Mouse (Mus musculus) limb, embryonic 15.5 days (tissue): ENCODE results near the gene Washc1. TPM values are rescaled to one million over a fixed set of nuclear protein-coding genes. Genes with fewer than 3 reads are reported as not detected.
"Not testable (repeated sequence)": the region's sequence is repeated elsewhere in the genome, so short reads cannot be mapped to it uniquely, and the experiment has no call there.

Source experiments
- ATAC-seq: fragments of 200-750 bp; cut with Nextera tagmentation; 2 replicates; pipeline ENCODE4 v1.8.0; 2017; ENCODE audit warnings: low read depth, moderate TSS enrichment; ENCODE audit not compliant: insufficient number of reproducible peaks, low FRiP score, low TSS enrichment
- H3K27ac ChIP-seq: fragments of 300-500 bp; sonication (generic); 2 replicates; pipeline ENCODE4 v1.5.1; 2015; ENCODE audit warnings: moderate library complexity, mild to moderate bottlenecking, inconsistent platforms
- H3K27me3 ChIP-seq: fragments of 300-500 bp; sonication (generic); 2 replicates; pipeline ENCODE4 v1.6.1; 2015; ENCODE audit warnings: inconsistent platforms
- H3K36me3 ChIP-seq: fragments of 300-500 bp; sonication (generic); 2 replicates; pipeline ENCODE4 v1.6.1; 2015; ENCODE audit warnings: inconsistent platforms
- H3K4me1 ChIP-seq: fragments of 300-500 bp; sonication (generic); 2 replicates; pipeline ENCODE4 v1.6.1; 2015; ENCODE audit warnings: inconsistent platforms
- H3K4me2 ChIP-seq: fragments of 300-500 bp; sonication (generic); 2 replicates; pipeline ENCODE4 v1.6.1; 2015; ENCODE audit warnings: mild to moderate bottlenecking, inconsistent platforms
- H3K4me3 ChIP-seq: fragments of 300-500 bp; sonication (generic); 2 replicates; pipeline ENCODE4 v1.5.1; 2015; ENCODE audit warnings: mild to moderate bottlenecking, inconsistent platforms
- H3K9ac ChIP-seq: fragments of 300-500 bp; sonication (generic); 2 replicates; pipeline ENCODE4 v1.6.1; 2015; ENCODE audit warnings: inconsistent platforms
- H3K9me3 ChIP-seq: fragments of 300-500 bp; sonication (generic); 2 replicates; pipeline ENCODE4 v1.6.1; 2016; ENCODE audit warnings: inconsistent platforms
- WGBS: fragments of 180-500 bp; shearing (Covaris S2); methylation state at CpG from one replicate; pipeline ENCODE4 v1.1.7; 2015; 5-methylcytosine and 5-hydroxymethylcytosine counted together
- polyA plus RNA-seq: library from polyadenylated mRNA; unstranded; fragments of >200 nt; fragmentation: Nextera tagmentation; extraction: Ambion mirVana; gene quantifications from 2 replicates; pipeline ENCODE4 v1.2.1, GENCODE M21; 2015

Gene Washc1
- polyA plus RNA-seq, 1 experiment from 2014 or later: 40.7 TPM

- Histone ChIP-seq H3K4me3 (no peak overlapping the region), H3K27me3 (no peaks in the 10 kb centered on the region), H3K9me3 (no peaks in the 10 kb centered on the region), H3K9ac (no peak overlapping the region), H3K4me2 (no peak overlapping the region), H3K4me1 (peaks cover 8% of the 10 kb centered on the region; the same call in 1 of the 2 replicates), H3K36me3 (peaks cover 43% of the 10 kb centered on the region), H3K27ac (no peak overlapping the region)
- no peak for ATAC-seq
- 84% methylated on average over 1 of the region's 1 CpGs for WGBS
Measured at GRCm38 (mm10) chr17:66120701-66121100, 9.4 kb downstream of the Washc1 start.

GRCm38 (mm10) chr17:66123066-66123815 lies 11.9 kb downstream of the Washc1 start, which contains the start of gene Ddx11:
Gene Ddx11 (plus strand): TSS chr17:66123520.
- H3K27me3 ChIP-seq: no peaks in the 10 kb centered on the region
- H3K4me2 ChIP-seq: peak within 1 kb of the TSS; percentile 59
- H3K4me1 ChIP-seq: peaks cover 8% of the 10 kb centered on the region; the same call in 1 of the 2 replicates
- peak within 1 kb of the TSS; percentile 88 for H3K27ac ChIP-seq
- peak within 1 kb of the TSS; percentile 41 for H3K9ac ChIP-seq
- peaks cover 32% of the 10 kb centered on the region for H3K36me3 ChIP-seq
- 6% methylated on average over 45 of the region's 45 CpGs for WGBS
- peak; percentile 78 for ATAC-seq
- peak within 1 kb of the TSS; percentile 67 for H3K4me3 ChIP-seq
- no peaks in the 10 kb centered on the region for H3K9me3 ChIP-seq

DNA sequence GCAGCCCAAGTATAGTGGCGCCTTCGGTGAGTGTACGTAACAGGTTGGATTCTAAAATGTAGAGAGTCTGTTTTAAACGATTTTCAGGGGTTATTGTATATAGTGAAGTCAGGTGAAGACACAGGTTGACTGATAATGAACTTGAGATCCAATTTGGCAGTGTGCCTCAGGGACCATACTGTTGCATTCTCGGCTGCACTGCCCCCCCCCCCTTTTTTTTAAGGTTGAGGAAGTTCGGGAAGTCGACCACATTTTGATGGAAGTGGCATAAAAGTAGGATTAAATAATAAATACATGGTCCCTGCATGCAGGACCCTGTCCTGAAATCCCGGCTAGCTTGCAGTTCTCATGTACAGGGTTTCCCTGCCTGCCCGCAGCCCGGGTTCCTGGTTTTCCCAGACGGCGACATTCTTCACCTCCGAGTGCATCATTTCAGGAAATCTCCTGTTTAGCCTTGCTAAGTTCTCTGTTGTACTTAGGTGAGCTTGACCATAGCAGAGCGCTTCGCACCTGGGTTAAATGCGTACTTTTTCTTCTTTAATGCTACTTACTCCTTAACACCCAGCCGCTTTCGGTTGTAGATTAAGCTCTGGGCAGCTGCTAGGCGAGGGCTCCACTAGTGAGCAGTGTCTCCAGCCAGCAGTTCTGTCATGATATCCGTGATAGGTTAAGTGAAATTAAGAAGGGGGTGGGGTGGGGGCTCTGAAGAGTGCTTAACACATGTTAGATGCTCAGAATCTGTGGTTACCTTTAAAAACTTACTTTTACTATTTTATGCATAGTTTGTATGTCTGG lies 12.7 kb downstream of the Washc1 start:
- ATAC-seq: no peak
- 2% methylated on average over 20 of the region's 20 CpGs for WGBS
- peak overlapping the region; percentile 59 for H3K4me2 ChIP-seq
- no peaks in the 10 kb centered on the region for H3K27me3 ChIP-seq
- no peaks in the 10 kb centered on the region for H3K9me3 ChIP-seq
- peaks cover 8% of the 10 kb centered on the region; the same call in 1 of the 2 replicates for H3K4me1 ChIP-seq
- H3K27ac ChIP-seq: peak overlapping the region; percentile 88
- H3K36me3 ChIP-seq: peaks cover 25% of the 10 kb centered on the region
- peak overlapping the region; percentile 67 for H3K4me3 ChIP-seq
- peak overlapping the region; percentile 41 for H3K9ac ChIP-seq

DNA sequence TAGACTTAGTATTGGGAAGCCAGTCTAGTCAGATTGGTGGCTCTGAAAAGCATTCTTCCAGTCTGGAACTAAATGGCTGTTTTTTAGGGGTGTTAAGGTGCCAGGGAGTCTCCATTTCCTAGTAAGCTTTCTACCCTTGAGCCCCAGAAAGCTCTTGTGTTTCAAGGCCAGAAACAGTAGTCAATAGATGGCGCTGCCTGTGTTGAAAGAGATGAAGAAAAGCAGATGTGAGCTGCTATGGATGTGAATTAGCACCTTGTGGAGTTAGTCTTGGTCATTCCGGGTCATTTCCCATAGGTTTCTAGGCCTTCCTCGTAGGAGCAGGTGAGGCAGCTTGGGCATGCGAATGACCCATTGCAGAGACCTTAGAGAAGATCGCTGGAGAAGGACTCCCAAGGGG lies 13.9 kb downstream of the Washc1 start:
- H3K4me1 ChIP-seq: peaks cover 8% of the 10 kb centered on the region; the same call in 1 of the 2 replicates
- WGBS: 64% methylated on average over 5 of the region's 5 CpGs
- H3K4me3 ChIP-seq: no peak overlapping the region
- H3K27ac ChIP-seq: no peak overlapping the region
- H3K9ac ChIP-seq: no peak overlapping the region
- no peak overlapping the region for H3K4me2 ChIP-seq
- H3K27me3 ChIP-seq: no peaks in the 10 kb centered on the region
- peaks cover 24% of the 10 kb centered on the region for H3K36me3 ChIP-seq
- H3K9me3 ChIP-seq: no peaks in the 10 kb centered on the region
- no peak for ATAC-seq

DNA sequence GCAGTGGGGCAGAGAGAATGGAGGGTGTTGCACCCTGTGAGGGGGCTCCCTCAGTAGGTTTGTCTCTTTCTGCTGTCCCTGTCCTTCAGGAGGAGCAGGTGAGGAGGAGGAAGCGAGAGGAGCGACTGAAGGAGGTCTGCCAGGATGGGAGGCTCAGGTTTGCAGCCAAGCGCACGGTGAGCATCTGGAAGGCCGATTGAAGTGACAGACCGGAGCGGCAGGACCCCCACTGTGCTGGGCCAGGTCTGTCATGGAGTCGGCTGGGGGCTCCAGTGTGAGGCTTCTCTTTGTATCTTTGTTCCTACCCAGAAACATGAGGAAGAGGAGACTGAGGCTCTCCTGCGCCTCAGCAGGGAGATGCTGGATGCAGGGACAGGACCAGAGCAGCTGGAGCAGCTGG lies 19.0 kb downstream of the Washc1 start:
- Histone ChIP-seq H3K27me3 (no peaks in the 10 kb centered on the region), H3K27ac (no peak overlapping the region), H3K36me3 (peaks cover 69% of the 10 kb centered on the region), H3K9ac (no peak overlapping the region), H3K9me3 (no peaks in the 10 kb centered on the region), H3K4me2 (no peak overlapping the region), H3K4me1 (peaks cover 2% of the 10 kb centered on the region; the same call in 1 of the 2 replicates), H3K4me3 (no peak overlapping the region)
- no peak for ATAC-seq
- 91% methylated on average over 9 of the region's 9 CpGs for WGBS

- Histone ChIP-seq H3K4me3 (no peak overlapping the region), H3K9ac (no peak overlapping the region), H3K4me2 (no peak overlapping the region), H3K27ac (no peak overlapping the region), H3K9me3 (no peaks in the 10 kb centered on the region), H3K27me3 (no peaks in the 10 kb centered on the region), H3K4me1 (no peaks in the 10 kb centered on the region), H3K36me3 (peaks cover 77% of the 10 kb centered on the region)
- no peak for ATAC-seq
- WGBS: 99% methylated on average over 4 of the region's 4 CpGs
Measured at GRCm38 (mm10) chr17:66131212-66131611, 19.9 kb downstream of the Washc1 start.

GRCm38 (mm10) chr17:66152706-66153662 lies 41.6 kb downstream of the Washc1 start:
- ATAC-seq, H3K4me1 ChIP-seq, H3K9me3 ChIP-seq, H3K27ac ChIP-seq, H3K4me3 ChIP-seq, H3K4me2 ChIP-seq, H3K27me3 ChIP-seq, H3K9ac ChIP-seq: not testable (repeated sequence)
- H3K36me3 ChIP-seq: peaks cover 43% of the 10 kb centered on the region
- 68% methylated on average over 6 of the region's 8 CpGs for WGBS

GRCm38 (mm10) chr17:66153735-66154423 lies 42.5 kb downstream of the Washc1 start:
- not testable (repeated sequence) for H3K4me2 ChIP-seq, H3K27me3 ChIP-seq, H3K9me3 ChIP-seq, H3K27ac ChIP-seq, H3K4me1 ChIP-seq, H3K4me3 ChIP-seq, H3K9ac ChIP-seq, ATAC-seq
- WGBS: 92% methylated on average over 4 of the region's 4 CpGs
- H3K36me3 ChIP-seq: peaks cover 34% of the 10 kb centered on the region

DNA sequence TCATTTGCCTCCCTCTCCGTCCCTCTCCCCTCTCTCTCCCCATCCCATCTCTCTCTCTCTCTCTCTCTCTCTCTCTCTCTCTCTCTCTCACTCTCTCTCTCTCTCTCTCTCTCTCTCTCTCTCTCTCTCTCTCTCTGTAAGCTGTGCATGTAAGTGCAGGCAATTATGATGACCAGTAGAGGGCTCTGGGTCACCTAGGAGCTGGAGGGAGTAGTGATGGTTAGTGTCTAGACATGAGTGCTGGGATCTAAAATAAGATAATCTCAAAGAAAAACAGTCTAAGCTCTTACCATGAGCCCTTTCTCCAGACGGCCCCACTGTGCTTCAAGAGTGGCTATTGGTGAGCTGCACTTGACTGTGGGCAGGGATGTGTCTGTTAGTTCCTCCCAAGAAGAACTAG lies 43.5 kb downstream of the Washc1 start:
- no peak overlapping the region for H3K9ac ChIP-seq
- no peak overlapping the region for H3K4me2 ChIP-seq
- H3K27me3 ChIP-seq: no peaks in the 10 kb centered on the region
- no peak overlapping the region for H3K4me3 ChIP-seq
- no peaks in the 10 kb centered on the region for H3K4me1 ChIP-seq
- H3K36me3 ChIP-seq: peaks cover 25% of the 10 kb centered on the region
- 69% methylated on average over 2 of the region's 2 CpGs for WGBS
- H3K9me3 ChIP-seq: no peaks in the 10 kb centered on the region
- no peak for ATAC-seq
- no peak overlapping the region for H3K27ac ChIP-seq

- no peak for ATAC-seq
- H3K4me1 ChIP-seq: no peaks in the 10 kb centered on the region
- no peaks in the 10 kb centered on the region for H3K27me3 ChIP-seq
- H3K4me2 ChIP-seq: no peak overlapping the region
- WGBS: 85% methylated on average over 5 of the region's 5 CpGs
- H3K4me3 ChIP-seq: no peak overlapping the region
- no peaks in the 10 kb centered on the region for H3K9me3 ChIP-seq
- H3K9ac ChIP-seq: no peak overlapping the region
- H3K27ac ChIP-seq: no peak overlapping the region
- H3K36me3 ChIP-seq: no peaks in the 10 kb centered on the region
Measured at GRCm38 (mm10) chr17:66158271-66158670, 46.9 kb downstream of the Washc1 start.

GRCm38 (mm10) chr17:66167141-66167540 lies 55.8 kb downstream of the Washc1 start:
- H3K27ac ChIP-seq, H3K27me3 ChIP-seq, H3K9ac ChIP-seq, H3K36me3 ChIP-seq, H3K4me2 ChIP-seq, ATAC-seq, H3K4me1 ChIP-seq, H3K4me3 ChIP-seq, H3K9me3 ChIP-seq: not testable (repeated sequence)
- WGBS: 95% methylated on average over 5 of the region's 5 CpGs
